Mouse (Mus musculus): ENCODE results near the gene Plekhj1. TPM values are rescaled to one million over a fixed set of nuclear protein-coding genes. Genes with fewer than 3 reads are reported as not detected.

The Plekhj1 gene
- polyA plus RNA-seq, 1 experiment = 41.8 TPM

DNA sequence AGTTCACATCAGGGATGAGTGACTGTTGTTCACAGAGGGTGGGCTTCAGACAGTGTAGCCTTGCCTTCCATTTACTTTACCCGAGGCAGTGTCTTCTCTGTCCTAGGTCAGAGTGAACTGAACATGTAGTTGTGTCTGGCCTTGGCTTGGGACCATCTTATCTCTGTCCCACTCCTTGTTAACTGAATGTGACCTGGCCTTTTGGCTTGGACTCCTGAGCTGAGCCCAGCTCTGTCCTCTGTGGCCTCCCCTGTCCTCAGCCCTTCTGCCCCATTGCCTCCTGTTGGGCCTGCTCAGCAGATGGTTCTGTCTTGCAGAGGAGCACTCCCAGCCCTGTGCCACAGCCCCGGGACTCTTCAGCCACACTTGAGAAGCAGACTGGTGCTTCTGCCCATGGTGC lies 10.9 kb downstream of the Plekhj1 start:
- WGBS = 74% methylated on average over 2 of the region's 2 CpGs
- Histone ChIP-seq H3K27ac (ENCODE audit: insufficient read depth, low read depth, low read length) (no peak overlapping the region), H3K27me3 (ENCODE audit: control insufficient read depth, insufficient read depth, low read length) (no peaks in the 10 kb centered on the region), H3K4me3 (ENCODE audit: low read depth, low read length) (no peak overlapping the region), H3K4me1 (ENCODE audit: control insufficient read depth, insufficient read depth, insufficient read length, low read length) (no peaks in the 10 kb centered on the region; the same call in 1 of the 2 replicates), H3K36me3 (ENCODE audit: control insufficient read depth, insufficient read depth, low read length) (peaks cover 93% of the 10 kb centered on the region)
- TF ChIP-seq POLR2A (IDR thresholded peaks at IDR 0.05; ENCODE audit: low read depth, low read length) (no peak), CTCF (IDR thresholded peaks at IDR 0.05; ENCODE audit: extremely low read depth, insufficient read length, insufficient replicate concordance, low read depth, low read length) (no peak)

GRCm38 (mm10) chr10:80785963-80786362 lies 12.5 kb downstream of the Plekhj1 start:
- no peak for TF ChIP-seq POLR2A (IDR thresholded peaks at IDR 0.05; ENCODE audit: low read depth, low read length)
- no peak for TF ChIP-seq CTCF (IDR thresholded peaks at IDR 0.05; ENCODE audit: extremely low read depth, insufficient read length, insufficient replicate concordance, low read depth, low read length)
- Histone ChIP-seq H3K36me3 (ENCODE audit: control insufficient read depth, insufficient read depth, low read length) (peaks cover 92% of the 10 kb centered on the region), H3K27me3 (ENCODE audit: control insufficient read depth, insufficient read depth, low read length) (no peaks in the 10 kb centered on the region), H3K4me3 (ENCODE audit: low read depth, low read length) (no peak overlapping the region), H3K4me1 (ENCODE audit: control insufficient read depth, insufficient read depth, insufficient read length, low read length) (no peaks in the 10 kb centered on the region; the same call in 1 of the 2 replicates), H3K27ac (ENCODE audit: insufficient read depth, low read depth, low read length) (no peak overlapping the region)
- WGBS = 87% methylated on average over 11 of the region's 11 CpGs

- WGBS = 90% methylated on average over 12 of the region's 12 CpGs
- Histone ChIP-seq H3K27ac (ENCODE audit: insufficient read depth, low read depth, low read length) (no peak overlapping the region), H3K36me3 (ENCODE audit: control insufficient read depth, insufficient read depth, low read length) (peaks cover 91% of the 10 kb centered on the region), H3K27me3 (ENCODE audit: control insufficient read depth, insufficient read depth, low read length) (no peaks in the 10 kb centered on the region), H3K4me3 (ENCODE audit: low read depth, low read length) (no peak overlapping the region), H3K4me1 (ENCODE audit: control insufficient read depth, insufficient read depth, insufficient read length, low read length) (no peaks in the 10 kb centered on the region)
- TF ChIP-seq CTCF (IDR thresholded peaks at IDR 0.05; ENCODE audit: extremely low read depth, insufficient read length, insufficient replicate concordance, low read depth, low read length) (no peak), POLR2A (IDR thresholded peaks at IDR 0.05; ENCODE audit: low read depth, low read length) (no peak)
Measured at GRCm38 (mm10) chr10:80784871-80785270, 13.6 kb downstream of the Plekhj1 start.

DNA sequence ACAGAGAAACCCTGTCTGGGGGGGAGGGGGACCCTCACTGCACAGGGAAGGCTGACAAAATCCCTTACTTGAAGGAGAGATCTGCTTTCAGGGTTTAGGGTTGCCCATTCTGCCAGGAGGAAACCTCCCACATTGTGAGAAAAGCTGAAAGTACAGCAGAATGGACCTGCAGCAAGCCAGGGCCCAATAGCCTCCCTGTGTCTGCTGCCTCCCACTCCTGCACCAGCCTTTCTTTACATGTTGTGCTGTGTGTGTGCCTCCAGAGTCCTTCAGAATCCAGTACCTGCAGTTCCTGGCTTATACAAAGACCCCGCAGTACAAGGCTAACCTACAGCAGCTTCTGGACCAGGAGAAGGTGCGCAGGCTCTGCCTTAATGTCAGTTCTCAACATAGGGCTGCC lies 14.1 kb downstream of the Plekhj1 start:
- 100% methylated on average over 2 of the region's 2 CpGs for WGBS
- Histone ChIP-seq H3K27me3 (ENCODE audit: control insufficient read depth, insufficient read depth, low read length) (no peaks in the 10 kb centered on the region), H3K27ac (ENCODE audit: insufficient read depth, low read depth, low read length) (no peak overlapping the region), H3K4me1 (ENCODE audit: control insufficient read depth, insufficient read depth, insufficient read length, low read length) (no peaks in the 10 kb centered on the region), H3K36me3 (ENCODE audit: control insufficient read depth, insufficient read depth, low read length) (peaks cover 92% of the 10 kb centered on the region), H3K4me3 (ENCODE audit: low read depth, low read length) (no peak overlapping the region)
- no peak for TF ChIP-seq POLR2A (IDR thresholded peaks at IDR 0.05; ENCODE audit: low read depth, low read length)
- TF ChIP-seq CTCF (IDR thresholded peaks at IDR 0.05; ENCODE audit: extremely low read depth, insufficient read length, insufficient replicate concordance, low read depth, low read length) = no peak

- H3K27me3 ChIP-seq (ENCODE audit: control insufficient read depth, insufficient read depth, low read length) = no peaks in the 10 kb centered on the region
- H3K36me3 ChIP-seq (ENCODE audit: control insufficient read depth, insufficient read depth, low read length) = peaks cover 91% of the 10 kb centered on the region
- H3K4me3 ChIP-seq (ENCODE audit: low read depth, low read length) = no peak overlapping the region
- no peaks in the 10 kb centered on the region for H3K4me1 ChIP-seq (ENCODE audit: control insufficient read depth, insufficient read depth, insufficient read length, low read length)
- H3K27ac ChIP-seq (ENCODE audit: insufficient read depth, low read depth, low read length) = no peak overlapping the region
- TF ChIP-seq CTCF (IDR thresholded peaks at IDR 0.05; ENCODE audit: extremely low read depth, insufficient read length, insufficient replicate concordance, low read depth, low read length) (no peak), POLR2A (IDR thresholded peaks at IDR 0.05; ENCODE audit: low read depth, low read length) (no peak)
Measured at GRCm38 (mm10) chr10:80779565-80779964, 18.9 kb downstream of the Plekhj1 start.

DNA sequence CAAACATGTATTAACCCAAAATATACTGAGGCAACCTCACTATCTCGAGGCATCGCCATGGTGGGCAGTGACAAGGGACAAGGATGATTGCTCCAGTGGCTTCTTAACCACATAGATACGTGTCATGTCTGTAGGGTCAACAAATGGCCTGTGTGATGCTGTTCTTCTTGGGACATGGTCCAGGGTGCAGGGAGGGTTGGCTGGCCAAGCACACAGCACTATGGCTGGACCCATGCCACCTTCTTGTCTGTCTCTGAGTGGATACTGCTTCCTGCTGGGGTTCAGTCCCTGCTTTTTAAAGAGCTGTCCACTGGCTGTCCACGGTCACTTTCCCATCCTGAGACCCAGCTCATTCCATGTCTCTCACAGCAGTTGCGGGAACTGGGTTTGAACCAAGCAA lies 21.3 kb downstream of the Plekhj1 start:
- peaks cover 91% of the 10 kb centered on the region for H3K36me3 ChIP-seq (ENCODE audit: control insufficient read depth, insufficient read depth, low read length)

DNA sequence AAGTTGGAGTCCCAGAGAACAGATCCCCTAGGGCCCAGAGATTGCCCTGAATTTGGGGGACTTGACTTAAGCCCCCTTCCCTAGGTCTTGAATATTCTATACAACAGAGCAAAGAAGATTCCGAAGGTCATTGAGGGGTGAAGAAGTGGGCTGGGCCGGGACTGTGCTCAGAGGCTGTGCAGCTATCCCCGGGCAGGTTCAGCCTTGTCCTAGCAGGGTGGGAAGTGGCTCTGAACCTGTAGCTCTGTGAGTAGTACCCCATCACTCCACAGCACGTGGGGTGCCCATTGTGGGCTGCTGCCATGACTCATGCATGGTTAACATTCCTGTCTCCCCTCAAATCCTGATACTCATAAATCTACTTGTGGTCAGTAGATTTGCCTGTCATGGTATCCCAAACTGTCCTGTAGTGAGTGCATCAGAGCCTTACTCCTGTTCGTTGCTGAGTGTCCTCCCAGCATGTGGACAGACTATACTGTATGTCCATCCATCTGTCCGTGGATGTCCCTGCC lies 22.0 kb downstream of the Plekhj1 start:
- Histone ChIP-seq H3K27me3 (ENCODE audit: control insufficient read depth, insufficient read depth, low read length) (no peaks in the 10 kb centered on the region), H3K27ac (ENCODE audit: insufficient read depth, low read depth, low read length) (no peak overlapping the region), H3K4me1 (ENCODE audit: control insufficient read depth, insufficient read depth, insufficient read length, low read length) (peaks cover 3% of the 10 kb centered on the region; the same call in 1 of the 2 replicates), H3K4me3 (ENCODE audit: low read depth, low read length) (no peak overlapping the region), H3K36me3 (ENCODE audit: control insufficient read depth, insufficient read depth, low read length) (peaks cover 90% of the 10 kb centered on the region)
- 88% methylated on average over 6 of the region's 6 CpGs for WGBS
- TF ChIP-seq POLR2A (IDR thresholded peaks at IDR 0.05; ENCODE audit: low read depth, low read length) = no peak
- no peak for TF ChIP-seq CTCF (IDR thresholded peaks at IDR 0.05; ENCODE audit: extremely low read depth, insufficient read length, insufficient replicate concordance, low read depth, low read length)

More for the DNA sequence above, 21.3 kb downstream of the Plekhj1 start:
- TF ChIP-seq POLR2A (IDR thresholded peaks at IDR 0.05; ENCODE audit: low read depth, low read length) = no peak
- TF ChIP-seq CTCF (IDR thresholded peaks at IDR 0.05; ENCODE audit: extremely low read depth, insufficient read length, insufficient replicate concordance, low read depth, low read length) = no peak
- no peak overlapping the region for H3K4me3 ChIP-seq (ENCODE audit: low read depth, low read length)
- no peak overlapping the region for H3K27ac ChIP-seq (ENCODE audit: insufficient read depth, low read depth, low read length)
- no peaks in the 10 kb centered on the region for H3K27me3 ChIP-seq (ENCODE audit: control insufficient read depth, insufficient read depth, low read length)
- WGBS = 94% methylated on average over 5 of the region's 5 CpGs
- peaks cover 3% of the 10 kb centered on the region; the same call in 1 of the 2 replicates for H3K4me1 ChIP-seq (ENCODE audit: control insufficient read depth, insufficient read depth, insufficient read length, low read length)
